Mouse (Mus musculus): ENCODE results near the gene Pdzrn3. TPM values are rescaled to one million over a fixed set of nuclear protein-coding genes. Genes with fewer than 3 reads are reported as not detected.
A peak's percentile ranks its signal among the peaks of the same experiment; 100 is the strongest.

The Pdzrn3 gene
- polyA plus RNA-seq, 1 experiment from 2014 or later: 16.5 TPM

DNA sequence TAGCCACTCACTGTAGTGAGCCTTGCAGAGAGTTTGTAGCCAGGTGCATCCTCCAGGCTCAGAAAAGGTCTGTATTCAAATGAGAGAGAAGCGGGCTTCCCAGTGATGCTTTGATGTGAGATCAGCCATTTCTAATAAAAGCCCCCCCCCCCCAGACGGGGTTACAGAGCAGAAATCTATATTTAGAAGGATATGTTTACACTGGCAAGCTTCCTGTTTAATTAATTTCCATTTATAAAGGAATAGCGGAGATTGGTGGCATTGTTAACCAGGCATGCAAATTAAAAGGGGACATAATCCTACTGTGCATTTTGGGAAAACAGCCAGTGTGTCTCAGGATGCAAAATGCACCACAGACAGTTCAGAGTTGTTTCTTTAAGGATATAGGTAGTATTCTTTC is 96.1 kb downstream of the Pdzrn3 start:
- WGBS: 37% methylated on average over 3 of the region's 3 CpGs
- H3K9me3 ChIP-seq (ENCODE audit: control insufficient read depth, low read length): no peaks in the 10 kb centered on the region
- H3K4me3 ChIP-seq (ENCODE audit: control insufficient read depth in 1 of 2, insufficient read depth in 1 of 2, low read depth in 1 of 2, low read length in 2 of 2): no peak overlapping the region
- no peak overlapping the region for H3K27ac ChIP-seq (replicated peaks in 1 of 2; ENCODE audit: control insufficient read depth in 1 of 2, insufficient read depth in 1 of 2, low read depth in 2 of 2, low read length in 2 of 2)
- no peak overlapping the region for H3K4me2 ChIP-seq (ENCODE audit: low read length)
- H3K27me3 ChIP-seq (ENCODE audit: control insufficient read depth, insufficient read depth, low read length): no peaks in the 10 kb centered on the region
- H3K9ac ChIP-seq (ENCODE audit: low read length): no peak overlapping the region; the same call in 1 of the 2 replicates
- H3K4me1 ChIP-seq (ENCODE audit: control insufficient read depth in 2 of 2, insufficient read depth in 2 of 2, low read length in 2 of 2): peaks cover 25 to 62% of the 10 kb centered on the region in 2 experiments
- no peak for ATAC-seq (ENCODE audit: insufficient number of reproducible peaks, insufficient read depth, low FRiP score, low read depth)
- H3K36me3 ChIP-seq (ENCODE audit: control insufficient read depth, insufficient read depth, low read length): peaks cover 8% of the 10 kb centered on the region; the same call in 1 of the 2 replicates

DNA sequence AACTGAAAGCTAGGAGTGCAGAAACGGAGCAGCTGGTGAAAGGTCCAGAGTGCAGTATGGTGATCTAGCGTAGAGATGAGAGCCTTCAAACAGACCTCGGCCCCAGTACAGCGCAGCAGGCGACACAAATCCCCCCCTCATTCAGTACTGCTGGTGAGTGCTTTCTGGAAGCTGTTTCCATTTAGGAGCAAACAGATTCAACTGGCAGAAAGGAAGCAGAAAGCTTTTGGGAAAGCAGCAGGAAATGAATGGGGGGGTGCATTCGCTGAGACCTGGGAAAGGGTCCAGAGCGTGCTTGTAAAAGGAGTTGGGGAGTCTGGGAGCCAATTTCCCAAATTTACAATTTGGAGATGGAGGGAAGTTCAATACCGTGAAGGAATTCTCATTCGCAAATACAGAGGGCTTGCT is 96.9 kb downstream of the Pdzrn3 start:
- 42% methylated on average over 9 of the region's 9 CpGs for WGBS

DNA sequence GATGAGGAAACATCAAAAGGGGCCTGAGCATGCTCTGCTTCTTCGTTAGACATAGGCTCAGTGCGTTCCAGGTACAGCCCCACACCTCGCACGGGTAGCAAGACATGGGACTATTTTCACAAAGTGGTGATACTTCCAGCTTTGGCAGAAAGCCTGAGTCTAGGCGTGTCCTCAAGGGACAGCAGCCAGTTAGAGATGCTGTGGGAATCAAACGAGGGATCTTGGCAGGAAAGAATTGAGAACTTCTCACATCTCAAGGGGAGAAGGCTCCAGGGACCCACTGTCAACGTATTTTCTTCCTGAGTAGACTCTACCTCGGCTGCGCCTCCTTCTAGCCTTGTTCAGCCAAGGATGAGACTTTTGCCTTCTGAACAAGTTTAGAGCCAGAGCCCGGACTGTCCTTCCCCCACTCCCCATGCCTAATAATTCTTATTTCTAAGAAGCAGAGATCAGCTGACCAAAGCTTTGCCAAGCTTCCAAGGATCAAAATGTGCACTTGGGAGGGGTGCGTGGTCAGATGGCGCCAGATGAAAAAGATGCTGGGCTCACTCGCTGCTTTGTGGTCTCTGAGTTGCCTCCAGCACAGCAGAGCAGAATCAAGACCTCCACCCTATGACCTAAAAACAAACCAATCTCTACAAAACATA is 99.3 kb downstream of the Pdzrn3 start:
- 0 out of 4 replicates have a peak overlapping the region, but pooled peaks of 1 of the 2 experiments have one; percentile 26 for H3K27ac ChIP-seq (replicated peaks in 1 of 2; ENCODE audit: control insufficient read depth in 1 of 2, insufficient read depth in 1 of 2, low read depth in 2 of 2, low read length in 2 of 2)
- no peak for ATAC-seq (ENCODE audit: insufficient number of reproducible peaks, insufficient read depth, low FRiP score, low read depth)
- H3K4me1 ChIP-seq (ENCODE audit: control insufficient read depth in 2 of 2, insufficient read depth in 2 of 2, low read length in 2 of 2): peaks cover 28 to 66% of the 10 kb centered on the region in 2 experiments
- no peak overlapping the region for H3K9ac ChIP-seq (ENCODE audit: low read length)
- no peak overlapping the region for H3K4me2 ChIP-seq (ENCODE audit: low read length)
- H3K36me3 ChIP-seq (ENCODE audit: control insufficient read depth, insufficient read depth, low read length): peaks cover 8% of the 10 kb centered on the region; the same call in 1 of the 2 replicates
- H3K9me3 ChIP-seq (ENCODE audit: control insufficient read depth, low read length): no peaks in the 10 kb centered on the region
- H3K27me3 ChIP-seq (ENCODE audit: control insufficient read depth, insufficient read depth, low read length): no peaks in the 10 kb centered on the region
- no peak overlapping the region for H3K4me3 ChIP-seq (ENCODE audit: control insufficient read depth in 1 of 2, insufficient read depth in 1 of 2, low read depth in 1 of 2, low read length in 2 of 2)
- WGBS: 68% methylated on average over 13 of the region's 13 CpGs

More for the DNA sequence above, 96.9 kb downstream of the Pdzrn3 start:
- peaks cover 8% of the 10 kb centered on the region; the same call in 1 of the 2 replicates for H3K36me3 ChIP-seq (ENCODE audit: control insufficient read depth, insufficient read depth, low read length)
- peak overlapping the region; percentile 28; the same call in 1 of the 2 replicates for H3K9ac ChIP-seq (ENCODE audit: low read length)
- peaks cover 25 to 68% of the 10 kb centered on the region in 2 experiments for H3K4me1 ChIP-seq (ENCODE audit: control insufficient read depth in 2 of 2, insufficient read depth in 2 of 2, low read length in 2 of 2)
- no peaks in the 10 kb centered on the region for H3K9me3 ChIP-seq (ENCODE audit: control insufficient read depth, low read length)
- H3K27me3 ChIP-seq (ENCODE audit: control insufficient read depth, insufficient read depth, low read length): no peaks in the 10 kb centered on the region
- peak overlapping the region; percentile 31; the same call in 1 of the 2 replicates for H3K4me2 ChIP-seq (ENCODE audit: low read length)
- no peak overlapping the region for H3K4me3 ChIP-seq (ENCODE audit: control insufficient read depth in 1 of 2, insufficient read depth in 1 of 2, low read depth in 1 of 2, low read length in 2 of 2)
- peak overlapping the region; percentile 24 to 27; a peak in 2 of 4 replicates for H3K27ac ChIP-seq (replicated peaks in 1 of 2; ENCODE audit: control insufficient read depth in 1 of 2, insufficient read depth in 1 of 2, low read depth in 2 of 2, low read length in 2 of 2)
- ATAC-seq (ENCODE audit: insufficient number of reproducible peaks, insufficient read depth, low FRiP score, low read depth): no peak

GRCm38 (mm10) chr6:101276261-101276660 is 101.4 kb downstream of the Pdzrn3 start:
- Histone ChIP-seq H3K27ac (replicated peaks in 1 of 2; ENCODE audit: control insufficient read depth in 1 of 2, insufficient read depth in 1 of 2, low read depth in 2 of 2, low read length in 2 of 2) (peak overlapping the region in 1 of 2 experiments; percentile 38; a peak in 1 of 4 replicates), H3K4me1 (ENCODE audit: control insufficient read depth in 2 of 2, insufficient read depth in 2 of 2, low read length in 2 of 2) (peaks cover 35 to 71% of the 10 kb centered on the region in 2 experiments), H3K9me3 (ENCODE audit: control insufficient read depth, low read length) (no peaks in the 10 kb centered on the region), H3K4me3 (ENCODE audit: control insufficient read depth in 1 of 2, insufficient read depth in 1 of 2, low read depth in 1 of 2, low read length in 2 of 2) (no peak overlapping the region), H3K27me3 (ENCODE audit: control insufficient read depth, insufficient read depth, low read length) (no peaks in the 10 kb centered on the region), H3K9ac (ENCODE audit: low read length) (no peak overlapping the region), H3K4me2 (ENCODE audit: low read length) (no peak overlapping the region), H3K36me3 (ENCODE audit: control insufficient read depth, insufficient read depth, low read length) (peaks cover 12% of the 10 kb centered on the region; the same call in 1 of the 2 replicates)
- ATAC-seq (ENCODE audit: insufficient number of reproducible peaks, insufficient read depth, low FRiP score, low read depth): no peak
- WGBS: 66% methylated on average over 8 of the region's 8 CpGs

DNA sequence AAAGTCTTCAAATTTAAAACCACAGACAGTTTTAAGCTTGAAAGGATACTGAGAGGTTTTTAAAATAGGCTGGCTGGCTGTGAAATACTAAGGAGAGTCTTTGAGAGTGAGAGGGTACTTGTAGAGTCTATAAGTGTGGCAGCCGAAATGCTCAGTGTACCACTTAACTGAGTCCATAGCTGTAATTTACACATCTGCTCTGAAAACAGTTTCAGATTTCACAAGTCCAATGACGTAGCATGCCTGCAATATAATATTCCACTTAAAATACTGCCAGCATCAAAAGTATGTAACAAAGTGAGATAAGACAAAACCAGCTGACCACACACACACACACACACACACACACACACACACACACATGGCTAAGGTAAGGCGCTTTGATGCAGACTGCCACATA is 101.9 kb downstream of the Pdzrn3 start:
- no peak overlapping the region for H3K9ac ChIP-seq (ENCODE audit: low read length)
- no peak for ATAC-seq (ENCODE audit: insufficient number of reproducible peaks, insufficient read depth, low FRiP score, low read depth)
- 59% methylated on average over 3 of the region's 3 CpGs for WGBS

GRCm38 (mm10) chr6:101274846-101275245 is 102.9 kb downstream of the Pdzrn3 start:
- Histone ChIP-seq H3K27me3 (ENCODE audit: control insufficient read depth, insufficient read depth, low read length) (no peaks in the 10 kb centered on the region), H3K4me1 (ENCODE audit: control insufficient read depth in 2 of 2, insufficient read depth in 2 of 2, low read length in 2 of 2) (peaks cover 36 to 72% of the 10 kb centered on the region in 2 experiments), H3K27ac (replicated peaks in 1 of 2; ENCODE audit: control insufficient read depth in 1 of 2, insufficient read depth in 1 of 2, low read depth in 2 of 2, low read length in 2 of 2) (peak overlapping the region; percentile 72 to 87), H3K4me3 (ENCODE audit: control insufficient read depth in 1 of 2, insufficient read depth in 1 of 2, low read depth in 1 of 2, low read length in 2 of 2) (no peak overlapping the region), H3K9ac (ENCODE audit: low read length) (no peak overlapping the region), H3K9me3 (ENCODE audit: control insufficient read depth, low read length) (no peaks in the 10 kb centered on the region), H3K4me2 (ENCODE audit: low read length) (no peak overlapping the region), H3K36me3 (ENCODE audit: control insufficient read depth, insufficient read depth, low read length) (peaks cover 12% of the 10 kb centered on the region; the same call in 1 of the 2 replicates)
- WGBS: 30% methylated on average over 2 of the region's 2 CpGs
- ATAC-seq (ENCODE audit: insufficient number of reproducible peaks, insufficient read depth, low FRiP score, low read depth): 0 out of 2 replicates have a peak, but pooled peaks have one; percentile 29

More for the DNA sequence above, 101.9 kb downstream of the Pdzrn3 start:
- Histone ChIP-seq H3K9me3 (ENCODE audit: control insufficient read depth, low read length) (no peaks in the 10 kb centered on the region), H3K27me3 (ENCODE audit: control insufficient read depth, insufficient read depth, low read length) (no peaks in the 10 kb centered on the region), H3K27ac (replicated peaks in 1 of 2; ENCODE audit: control insufficient read depth in 1 of 2, insufficient read depth in 1 of 2, low read depth in 2 of 2, low read length in 2 of 2) (peak overlapping the region in 1 of 2 experiments; percentile 38; a peak in 1 of 4 replicates), H3K36me3 (ENCODE audit: control insufficient read depth, insufficient read depth, low read length) (peaks cover 12% of the 10 kb centered on the region; the same call in 1 of the 2 replicates), H3K4me2 (ENCODE audit: low read length) (no peak overlapping the region), H3K4me1 (ENCODE audit: control insufficient read depth in 2 of 2, insufficient read depth in 2 of 2, low read length in 2 of 2) (peaks cover 32 to 71% of the 10 kb centered on the region in 2 experiments), H3K4me3 (ENCODE audit: control insufficient read depth in 1 of 2, insufficient read depth in 1 of 2, low read depth in 1 of 2, low read length in 2 of 2) (no peak overlapping the region)

GRCm38 (mm10) chr6:101272256-101272655 is 105.4 kb downstream of the Pdzrn3 start:
- Histone ChIP-seq H3K9ac (ENCODE audit: low read length) (peak overlapping the region; percentile 16; the same call in 1 of the 2 replicates), H3K4me3 (ENCODE audit: control insufficient read depth in 1 of 2, insufficient read depth in 1 of 2, low read depth in 1 of 2, low read length in 2 of 2) (no peak overlapping the region; a peak in 1 of 4 replicates), H3K27ac (replicated peaks in 1 of 2; ENCODE audit: control insufficient read depth in 1 of 2, insufficient read depth in 1 of 2, low read depth in 2 of 2, low read length in 2 of 2) (peak overlapping the region; percentile 82 to 86), H3K27me3 (ENCODE audit: control insufficient read depth, insufficient read depth, low read length) (no peaks in the 10 kb centered on the region), H3K4me2 (ENCODE audit: low read length) (peak overlapping the region; percentile 48), H3K9me3 (ENCODE audit: control insufficient read depth, low read length) (no peaks in the 10 kb centered on the region), H3K36me3 (ENCODE audit: control insufficient read depth, insufficient read depth, low read length) (peaks cover 10% of the 10 kb centered on the region; the same call in 1 of the 2 replicates), H3K4me1 (ENCODE audit: control insufficient read depth in 2 of 2, insufficient read depth in 2 of 2, low read length in 2 of 2) (peaks cover 41 to 75% of the 10 kb centered on the region in 2 experiments)
- ATAC-seq (ENCODE audit: insufficient number of reproducible peaks, insufficient read depth, low FRiP score, low read depth): no peak
- 32% methylated on average over 4 of the region's 4 CpGs for WGBS
